Mouse (Mus musculus) cortical plate, adult 2 months (tissue): Measurements from ENCODE around the gene Hdhd3.

Source experiments
- CTCF ChIP-seq: fragments of 200-500 bp; IDR thresholded peaks from 2 replicates; pipeline ENCODE4 v1.5.1; 2011; ENCODE audit warnings: mild to moderate bottlenecking, control low read depth, low read length; ENCODE audit not compliant: insufficient read depth; ENCODE audit errors: extremely low read depth
- POLR2A ChIP-seq: fragments of 200-500 bp; IDR thresholded peaks from 2 replicates; pipeline ENCODE4 v1.6.1; 2011; ENCODE audit warnings: mild to moderate bottlenecking, low read length, control low read depth; ENCODE audit not compliant: insufficient read depth; ENCODE audit errors: extremely low read depth

GRCm38 (mm10) chr4:62479937-62480708 is 23.1 kb downstream of the Hdhd3 start, which contains the start of gene Bspry:
- TF ChIP-seq CTCF (no peak), POLR2A (no peak)
